Mouse (Mus musculus) liver, adult 2 months (tissue): ENCODE measurements around the gene Syn3.

ENCODE experiments used
- CTCF ChIP-seq: fragments of 200-500 bp; IDR thresholded peaks from 2 replicates; pipeline ENCODE4 v1.5.1; 2011; ENCODE audit warnings: low read depth, low read length, control low read depth
- POLR2A ChIP-seq: fragments of 200-500 bp; IDR thresholded peaks from 2 replicates; pipeline ENCODE4 v1.6.1; 2011; ENCODE audit warnings: low read length, control low read depth; ENCODE audit not compliant: insufficient read depth; ENCODE audit errors: extremely low read depth

GRCm38 (mm10) chr10:86427956-86428355 lies 70.7 kb downstream of the Syn3 start:
- TF ChIP-seq CTCF (no peak), POLR2A (no peak)
